Mouse (Mus musculus): Measurements from ENCODE around the gene Sar1b.

Sar1b gene

GRCm38 (mm10) chr11:51831962-51832909 lies 68.7 kb downstream of the Sar1b start:
- no peak for DNase-seq (ENCODE audit: low spot score)

- DNase-seq (ENCODE audit: low spot score), result no peak
Measured at GRCm38 (mm10) chr11:51832992-51833391, 69.5 kb downstream of the Sar1b start.

GRCm38 (mm10) chr11:51833393-51834066 lies 70.0 kb downstream of the Sar1b start:
- DNase-seq (ENCODE audit: low spot score), result no peak

GRCm38 (mm10) chr11:51834067-51834411 lies 70.6 kb downstream of the Sar1b start:
- no peak for DNase-seq (ENCODE audit: low spot score)

GRCm38 (mm10) chr11:51835598-51835997 lies 72.1 kb downstream of the Sar1b start:
- no peak for DNase-seq (ENCODE audit: low spot score)

GRCm38 (mm10) chr11:51836506-51836905 lies 73.0 kb downstream of the Sar1b start:
- DNase-seq (ENCODE audit: low spot score), result no peak

GRCm38 (mm10) chr11:51837164-51838153 lies 74.0 kb downstream of the Sar1b start:
- no peak for DNase-seq (ENCODE audit: low spot score)

- no peak for DNase-seq (ENCODE audit: low spot score)
Measured at GRCm38 (mm10) chr11:51839106-51839505, 75.6 kb downstream of the Sar1b start.

GRCm38 (mm10) chr11:51839973-51840372 lies 76.5 kb downstream of the Sar1b start:
- DNase-seq (ENCODE audit: low spot score), result no peak

- no peak for DNase-seq (ENCODE audit: low spot score)
Measured at GRCm38 (mm10) chr11:51840657-51841056, 77.2 kb downstream of the Sar1b start.

- DNase-seq (ENCODE audit: low spot score), result no peak
Measured at GRCm38 (mm10) chr11:51841149-51841548, 77.7 kb downstream of the Sar1b start.

Measured in embryo, embryonic 10 days (tissue).